Mouse (Mus musculus) lung, adult 2 months (tissue): ENCODE results near the gene Lgi4. TPM values are rescaled to one million over a fixed set of nuclear protein-coding genes. Genes with fewer than 3 reads are reported as not detected.

Source experiments
- DNase-seq: peaks from one replicate; pipeline ENCODE4 v3.0.0; 2022
- H3K4me1 ChIP-seq: fragments of 200-500 bp; 2 replicates; pipeline ENCODE4 v1.6.1; 2011; ENCODE audit warnings: low read length; ENCODE audit not compliant: control insufficient read depth, insufficient read depth
- H3K4me3 ChIP-seq: fragments of 200-500 bp; replicated peaks from 2 replicates; pipeline ENCODE3; 2011; ENCODE audit warnings: low read depth, mild to moderate bottlenecking, control low read depth, low read length; ENCODE audit errors: extremely low read depth
- CTCF ChIP-seq: fragments of 200-500 bp; IDR thresholded peaks from 2 replicates; pipeline ENCODE4 v1.5.1; 2011; ENCODE audit warnings: mild to moderate bottlenecking, low read length, control low read depth; ENCODE audit not compliant: insufficient read depth
- POLR2A ChIP-seq: fragments of 200-500 bp; IDR thresholded peaks from 2 replicates; pipeline ENCODE4 v1.6.1; 2011; ENCODE audit warnings: low read depth, mild to moderate bottlenecking, control low read depth, low read length, borderline replicate concordance; ENCODE audit errors: extremely low read depth
- WGBS: fragments of 180-500 bp; shearing (Covaris S2); methylation state at CpG from one replicate; pipeline ENCODE4 v1.1.7; 2018; 5-methylcytosine and 5-hydroxymethylcytosine counted together
- polyA plus RNA-seq: library from polyadenylated mRNA; depleted of rRNA; stranded (reverse); fragments of >200 nt; gene quantifications from 2 replicates; pipeline ENCODE4 v1.2.3, GENCODE M21; 2012

Gene Lgi4
- polyA plus RNA-seq, 1 experiment = 6.8 TPM

GRCm38 (mm10) chr7:31057071-31057470 lies 2.1 kb upstream of the Lgi4 start, which contains the start of gene Fxyd1:
TSS of gene Fxyd1 (minus strand) at chr7:31057199.
- H3K4me3 ChIP-seq = no peak within 1 kb of the TSS
- WGBS = 74% methylated on average over 2 of the region's 2 CpGs
- H3K4me1 ChIP-seq = peaks cover 3% of the 10 kb centered on the region
- TF ChIP-seq POLR2A (no peak), CTCF (no peak)
- DNase-seq = no peak

GRCm38 (mm10) chr7:31057730-31058129 lies 1.4 kb upstream of the Lgi4 start:
- TF ChIP-seq CTCF (no peak), POLR2A (no peak)
- H3K4me1 ChIP-seq = no peaks in the 10 kb centered on the region; the same call in 1 of the 2 replicates
- WGBS = 67% methylated on average over 5 of the region's 5 CpGs
- no peak for DNase-seq
- H3K4me3 ChIP-seq = no peak overlapping the region

- no peak for DNase-seq
- Histone ChIP-seq H3K4me3 (no peak overlapping the region), H3K4me1 (no peaks in the 10 kb centered on the region)
- WGBS = 84% methylated on average over 6 of the region's 6 CpGs
- TF ChIP-seq POLR2A = no peak
- TF ChIP-seq CTCF = no peak
Observed at GRCm38 (mm10) chr7:31058211-31058610, 931 bp upstream of the Lgi4 start.

GRCm38 (mm10) chr7:31059919-31060620 lies 928 bp downstream of the Lgi4 start:
- Histone ChIP-seq H3K4me1 (no peaks in the 10 kb centered on the region), H3K4me3 (no peak overlapping the region)
- 72% methylated on average over 11 of the region's 11 CpGs for WGBS
- no peak for DNase-seq
- TF ChIP-seq POLR2A (no peak), CTCF (no peak)

- WGBS = 91% methylated on average over 7 of the region's 7 CpGs
- no peak for TF ChIP-seq POLR2A
- TF ChIP-seq CTCF = no peak
Observed at GRCm38 (mm10) chr7:31060621-31061010, 1.5 kb downstream of the Lgi4 start.

GRCm38 (mm10) chr7:31063074-31063560 lies 4.0 kb downstream of the Lgi4 start:
- DNase-seq = no peak
- TF ChIP-seq CTCF (no peak), POLR2A (no peak)
- WGBS = 79% methylated on average over 12 of the region's 12 CpGs
- H3K4me3 ChIP-seq = no peak overlapping the region
- no peaks in the 10 kb centered on the region for H3K4me1 ChIP-seq

More at GRCm38 (mm10) chr7:31060621-31061010, 1.5 kb downstream of the Lgi4 start:
- Histone ChIP-seq H3K4me3 (no peak overlapping the region), H3K4me1 (no peaks in the 10 kb centered on the region)
- DNase-seq = no peak

- no peak overlapping the region for H3K4me3 ChIP-seq
- no peak for TF ChIP-seq CTCF
- TF ChIP-seq POLR2A = no peak
- DNase-seq = no peak
- H3K4me1 ChIP-seq = no peaks in the 10 kb centered on the region
- WGBS = 34% methylated on average over 5 of the region's 5 CpGs
Observed at GRCm38 (mm10) chr7:31067836-31068235, 8.7 kb downstream of the Lgi4 start.

GRCm38 (mm10) chr7:31069491-31069890 lies 10.3 kb downstream of the Lgi4 start:
- TF ChIP-seq CTCF (no peak), POLR2A (no peak)

GRCm38 (mm10) chr7:31070324-31070723 lies 11.2 kb downstream of the Lgi4 start:
- WGBS = 77% methylated on average over 6 of the region's 6 CpGs
- DNase-seq = no peak
- no peaks in the 10 kb centered on the region for H3K4me1 ChIP-seq
- no peak overlapping the region for H3K4me3 ChIP-seq
- TF ChIP-seq CTCF (no peak), POLR2A (no peak)

More at GRCm38 (mm10) chr7:31069491-31069890, 10.3 kb downstream of the Lgi4 start:
- WGBS = 86% methylated on average over 14 of the region's 14 CpGs
- H3K4me3 ChIP-seq = no peak overlapping the region
- DNase-seq = no peak
- H3K4me1 ChIP-seq = no peaks in the 10 kb centered on the region

GRCm38 (mm10) chr7:31072326-31072725 lies 13.2 kb downstream of the Lgi4 start:
- H3K4me1 ChIP-seq = no peaks in the 10 kb centered on the region
- H3K4me3 ChIP-seq = no peak overlapping the region
- TF ChIP-seq POLR2A = no peak
- no peak for TF ChIP-seq CTCF
- 47% methylated on average over 9 of the region's 9 CpGs for WGBS
- no peak for DNase-seq
